Mouse (Mus musculus) heart, postnatal 0 days (tissue): ENCODE measurements at regions not wholly inside any gene's neighbourhood (a gene's known extent, or its start where the extent isn't known, plus 50 kb on each side); places are given as distances from the start of the nearest gene placed in this dataset.

ENCODE experiments used
- CTCF ChIP-seq: IDR thresholded peaks from 2 replicates; pipeline ENCODE4 v1.5.1; 2016; ENCODE audit warnings: antibody characterized with exemption, control low read depth, low read depth
- EP300 ChIP-seq: IDR thresholded peaks from 2 replicates; pipeline ENCODE4 v1.6.1; 2016; ENCODE audit warnings: antibody characterized with exemption, low read depth

DNA sequence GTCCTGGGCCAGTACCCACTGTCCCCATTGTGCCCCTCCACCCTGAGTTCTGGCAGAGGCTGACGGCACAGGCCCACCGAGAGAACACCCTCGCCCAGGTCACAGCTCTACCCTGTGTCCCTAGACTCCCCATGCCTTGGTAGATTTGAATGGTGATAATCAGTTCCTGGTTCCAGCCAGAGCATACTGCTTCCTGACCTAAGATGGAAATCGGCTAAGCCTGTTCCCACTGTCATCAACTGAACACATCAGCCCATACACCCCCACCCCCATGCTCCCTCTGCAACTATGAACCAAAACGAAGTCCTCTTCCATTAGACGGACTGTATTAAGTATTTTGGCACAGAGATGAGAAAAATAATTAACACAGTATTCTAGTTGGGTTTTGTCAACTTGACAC lies 202.9 kb upstream of the Hs6st1 start:
- no peak for TF ChIP-seq EP300
- TF ChIP-seq CTCF, result no peak
